Mouse (Mus musculus): ENCODE results near the gene Nsrp1.
A peak's percentile ranks its signal among the peaks of the same experiment; 100 is the strongest.
"Not testable (repeated sequence)": the region's sequence is repeated elsewhere in the genome, so short reads cannot be mapped to it uniquely, and the experiment has no call there.

The Nsrp1 gene

GRCm38 (mm10) chr11:77078273-77079134, at the start of gene Nsrp1:
Nsrp1 (minus strand) TSS chr11:77078435.
- peak; percentile 94 for DNase-seq (ENCODE audit: low spot score)

- DNase-seq (ENCODE audit: low spot score), result no peak
These were observed 32.9 kb upstream of the Nsrp1 start for GRCm38 (mm10) chr11:77111141-77111540.

DNA sequence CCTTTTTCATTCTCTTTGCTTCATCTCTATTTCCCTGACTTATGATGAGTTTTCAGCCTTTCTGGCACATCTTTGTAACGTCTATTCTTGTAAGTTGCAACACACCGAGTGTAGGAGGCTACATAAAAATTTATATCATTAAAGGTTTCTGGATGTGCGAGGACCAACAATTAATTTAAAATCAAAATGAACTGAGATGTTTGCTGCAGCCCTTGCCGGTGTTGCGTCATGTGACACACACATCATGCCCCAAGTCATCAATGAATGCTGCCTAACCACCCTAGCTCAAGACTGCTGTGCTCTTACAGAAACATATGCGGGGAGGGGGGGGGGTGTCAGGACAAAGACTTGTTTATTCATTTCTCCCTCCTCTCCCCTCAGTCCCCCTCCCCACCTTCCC, 30.2 kb upstream of the Nsrp1 start:
- no peak for DNase-seq (ENCODE audit: low spot score)

GRCm38 (mm10) chr11:77107872-77108271, 29.6 kb upstream of the Nsrp1 start:
- not testable (repeated sequence) for DNase-seq (ENCODE audit: low spot score)

DNA sequence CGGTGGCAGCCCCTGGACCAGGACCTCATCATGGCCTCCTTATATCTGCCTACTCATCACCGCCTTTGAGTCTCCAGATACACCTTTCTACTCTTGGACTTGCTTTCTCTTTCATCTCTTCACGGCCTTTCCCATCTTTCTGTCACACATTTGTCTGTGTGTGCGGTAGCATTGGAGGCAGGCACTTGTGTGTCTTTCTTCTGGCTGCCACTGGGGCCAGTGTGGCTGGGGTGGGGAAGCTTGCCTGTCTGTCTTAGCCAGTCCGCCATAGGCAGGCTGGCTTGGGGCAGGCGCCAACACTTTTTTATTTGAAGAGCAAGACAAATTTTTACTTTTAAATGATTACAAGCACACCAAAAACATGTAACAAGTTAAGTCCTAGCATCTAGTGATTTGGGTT, 28.7 kb upstream of the Nsrp1 start:
- DNase-seq (ENCODE audit: low spot score), result no peak

- DNase-seq (ENCODE audit: low spot score), result peak; percentile 90
These were observed 22.1 kb upstream of the Nsrp1 start for GRCm38 (mm10) chr11:77100137-77100937.

DNA sequence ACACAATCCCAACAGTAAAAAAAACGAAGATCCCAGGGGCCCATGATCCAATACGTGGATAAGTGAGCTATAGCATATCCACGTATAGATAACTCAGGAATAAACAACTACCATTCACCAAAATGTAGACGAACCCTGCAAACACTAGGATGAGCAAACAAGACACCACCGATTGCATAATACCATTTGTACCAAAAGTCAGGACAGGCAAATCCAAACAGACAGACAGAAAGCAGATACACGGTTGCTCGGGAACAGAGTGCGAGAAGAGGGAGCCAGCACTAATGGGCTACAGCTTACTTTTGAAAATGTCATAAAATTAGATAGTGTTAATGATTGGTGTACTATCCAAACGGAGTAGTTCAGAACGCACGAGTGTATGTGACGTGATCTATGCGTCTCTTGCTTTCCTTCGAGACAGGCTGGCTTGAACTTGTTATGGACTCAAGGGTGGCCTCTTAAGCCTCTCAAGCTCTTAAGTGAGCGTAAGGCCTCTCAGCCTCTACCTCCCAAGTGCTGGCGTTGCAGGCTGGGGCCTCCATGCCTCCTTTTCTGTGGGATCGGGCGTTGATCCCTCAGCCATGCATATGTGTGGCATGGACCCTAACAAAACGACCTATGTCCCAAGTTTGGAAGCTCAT, 20.2 kb upstream of the Nsrp1 start:
- no peak for DNase-seq (ENCODE audit: low spot score)

DNA sequence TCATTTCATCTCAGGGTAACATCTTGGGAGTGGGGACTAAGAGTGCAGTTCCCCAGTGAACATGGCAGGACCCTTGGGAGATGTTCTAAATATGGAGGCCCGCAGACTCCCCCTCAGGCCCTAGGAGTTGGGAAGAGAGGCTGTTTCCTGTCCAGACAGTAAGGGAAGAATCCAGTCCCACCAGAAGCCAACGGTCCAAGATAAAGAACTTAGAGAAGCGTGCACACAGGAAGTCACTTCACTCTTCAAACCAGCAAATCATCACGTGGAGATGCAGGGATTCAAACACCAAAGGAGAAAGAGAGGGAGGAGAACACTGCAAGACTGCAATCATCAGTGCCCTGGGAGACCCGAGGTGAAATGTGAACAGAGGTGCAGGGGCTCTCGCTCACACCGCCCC, 18.8 kb upstream of the Nsrp1 start:
- no peak for DNase-seq (ENCODE audit: low spot score)

DNA sequence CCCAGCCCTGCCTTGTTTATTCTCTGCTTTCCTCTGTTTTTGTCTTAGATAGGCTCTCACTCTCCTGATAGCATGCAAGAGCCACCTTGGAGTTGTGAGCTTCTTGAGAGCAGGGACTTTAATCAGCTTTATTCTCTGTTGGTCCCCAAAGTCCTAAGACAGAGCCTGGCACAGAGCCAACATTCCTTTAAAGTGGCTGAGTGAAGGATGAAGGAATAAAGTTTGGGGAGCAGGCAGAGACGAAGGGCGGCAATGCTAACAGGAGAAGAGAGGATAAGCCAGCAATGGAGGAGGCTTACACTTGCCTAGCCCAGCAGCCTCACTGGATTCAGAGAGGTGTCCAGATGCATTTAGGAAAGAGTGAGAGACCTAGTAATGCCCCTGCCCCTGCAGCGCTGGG, 18.3 kb upstream of the Nsrp1 start:
- no peak for DNase-seq (ENCODE audit: low spot score)

DNA sequence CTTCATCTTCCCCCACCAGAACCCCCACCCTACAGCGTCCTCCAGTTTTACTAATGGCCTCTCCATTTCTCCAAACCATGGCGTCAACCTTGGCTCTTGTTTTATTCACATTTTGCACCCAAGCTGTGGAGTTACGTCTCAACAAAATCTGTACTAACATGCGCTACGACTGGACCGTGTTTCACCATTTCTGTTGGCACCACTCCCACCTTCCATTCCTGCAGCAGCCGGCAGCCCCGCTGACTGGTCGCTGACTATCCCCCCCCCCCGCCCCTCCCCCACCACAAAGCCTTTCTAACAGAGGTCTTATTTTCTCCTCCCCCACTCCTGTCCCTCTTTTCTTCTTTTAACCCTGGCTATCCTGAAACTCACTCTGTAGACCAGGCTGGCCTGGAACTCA, 17.0 kb upstream of the Nsrp1 start:
- no peak for DNase-seq (ENCODE audit: low spot score)

- no peak for DNase-seq (ENCODE audit: low spot score)
These were observed 15.9 kb upstream of the Nsrp1 start for GRCm38 (mm10) chr11:77094136-77094535.

DNA sequence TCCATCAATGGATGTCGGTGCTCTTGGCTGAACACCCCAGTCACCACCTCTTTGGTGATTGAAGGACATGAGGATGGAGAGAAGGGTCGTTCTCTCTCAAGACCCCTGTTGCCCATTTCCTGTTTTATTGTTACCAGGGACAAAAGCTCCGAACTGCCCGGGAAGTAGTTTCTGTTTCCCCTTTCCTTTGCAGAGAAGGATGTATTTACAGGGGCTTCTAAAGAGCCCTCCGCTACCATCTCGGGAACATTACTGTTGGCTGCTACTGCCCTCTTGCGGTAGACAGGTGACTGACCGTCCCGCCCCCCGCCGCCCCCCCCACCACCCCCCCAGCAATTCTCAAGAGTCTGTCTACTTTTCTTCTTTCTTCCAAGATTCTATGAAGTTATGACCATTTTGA, 15.0 kb upstream of the Nsrp1 start:
- DNase-seq (ENCODE audit: low spot score), result peak; percentile 74

DNA sequence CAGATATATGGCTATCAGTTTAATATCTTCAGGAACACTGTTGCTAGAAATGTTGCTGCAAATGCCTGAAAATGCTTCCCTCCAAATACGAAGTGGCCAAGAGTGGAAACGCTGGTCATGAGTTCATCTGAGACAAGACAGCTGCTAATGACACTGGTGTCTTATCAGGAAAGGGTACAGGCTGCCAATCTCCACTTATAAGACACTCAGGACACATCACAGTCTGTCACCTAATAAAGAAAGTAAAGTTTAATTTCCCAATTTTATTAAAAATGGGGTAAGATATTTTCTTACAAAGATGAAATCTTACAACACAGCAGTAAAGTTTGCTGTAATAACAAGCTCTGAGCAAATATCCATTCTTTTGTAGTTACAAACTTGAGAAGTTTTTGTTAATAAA, 10.9 kb upstream of the Nsrp1 start:
- DNase-seq (ENCODE audit: low spot score), result no peak

- DNase-seq (ENCODE audit: low spot score), result no peak
These were observed 8.8 kb upstream of the Nsrp1 start for GRCm38 (mm10) chr11:77087004-77087403.

DNA sequence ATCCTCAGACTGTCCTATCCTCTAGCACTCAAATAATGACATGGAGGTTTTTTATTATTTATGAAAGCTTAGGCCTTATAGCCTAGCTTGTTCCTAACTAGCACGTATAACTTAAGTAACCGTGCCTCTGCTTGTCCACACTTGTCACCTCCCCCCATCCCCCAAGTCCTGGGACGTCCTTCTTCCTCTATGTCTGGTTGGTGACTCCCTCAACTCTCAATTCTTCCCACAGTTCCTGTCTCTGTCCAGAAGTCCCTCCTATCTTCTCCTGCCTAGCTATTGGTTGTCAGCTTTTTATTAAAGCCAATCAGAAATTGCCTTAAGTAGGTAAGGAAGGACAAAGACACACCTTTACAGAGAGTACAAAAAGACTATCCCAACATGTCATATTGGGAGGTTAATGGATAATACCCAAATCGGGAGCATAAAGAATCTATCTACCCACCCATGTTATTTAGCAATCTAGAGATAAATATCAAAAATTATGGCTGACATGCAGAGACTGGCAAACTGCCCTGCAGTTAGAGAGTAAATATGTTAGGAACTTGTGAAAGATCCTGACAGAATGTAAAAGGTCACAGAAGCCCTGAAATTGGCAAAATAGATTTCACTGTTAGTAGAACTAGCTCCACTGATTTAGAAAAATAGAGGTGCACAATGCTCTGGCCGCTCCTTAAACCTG, 5.9 kb upstream of the Nsrp1 start:
- DNase-seq (ENCODE audit: low spot score), result no peak

GRCm38 (mm10) chr11:77079361-77079760, 1.1 kb upstream of the Nsrp1 start:
- no peak for DNase-seq (ENCODE audit: low spot score)

DNA sequence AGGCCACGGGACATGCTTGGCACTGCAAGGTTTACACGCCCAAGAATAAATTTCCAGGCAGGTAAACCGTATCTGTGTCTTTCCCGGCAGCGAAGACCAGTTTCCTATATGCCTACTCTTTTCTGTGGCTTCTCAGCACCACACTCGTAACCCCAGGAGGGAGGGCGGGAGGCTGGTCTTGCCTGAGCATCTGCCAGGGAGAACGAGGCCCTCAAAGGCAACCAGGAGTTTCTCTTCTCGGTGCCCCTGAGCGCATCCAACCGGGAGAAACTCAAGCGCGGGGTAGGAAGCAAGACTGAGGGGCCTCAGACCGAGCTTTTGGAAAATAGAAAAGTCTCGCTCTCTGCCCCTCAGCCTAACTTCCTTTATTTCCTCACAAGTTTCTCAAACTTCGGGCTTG, 443 bp downstream of the Nsrp1 start:
- peak; percentile 24 for DNase-seq (ENCODE audit: low spot score)

- DNase-seq (ENCODE audit: low spot score), result not testable (repeated sequence)
These were observed 904 bp downstream of the Nsrp1 start for GRCm38 (mm10) chr11:77077331-77077730.

DNA sequence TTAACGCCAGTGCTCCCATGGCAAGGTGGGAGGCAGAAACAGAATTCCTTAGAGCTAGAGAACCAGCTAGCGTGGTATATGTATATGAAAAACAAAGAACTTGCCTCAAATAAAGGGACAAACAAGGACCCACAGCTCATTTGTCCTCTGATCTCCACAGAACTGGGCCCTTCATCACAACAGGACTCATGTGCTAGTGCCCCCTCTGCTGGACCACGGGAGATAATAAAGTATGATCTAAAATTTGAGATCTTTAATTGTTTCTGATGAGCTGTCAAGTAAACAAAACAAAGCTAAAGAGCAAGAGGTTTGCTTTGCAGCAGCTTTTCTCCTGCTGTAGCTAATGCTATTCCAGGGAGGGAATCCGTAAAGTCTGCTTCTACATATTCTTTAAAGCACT, 7.5 kb downstream of the Nsrp1 start:
- peak; percentile 45 for DNase-seq (ENCODE audit: low spot score)

DNA sequence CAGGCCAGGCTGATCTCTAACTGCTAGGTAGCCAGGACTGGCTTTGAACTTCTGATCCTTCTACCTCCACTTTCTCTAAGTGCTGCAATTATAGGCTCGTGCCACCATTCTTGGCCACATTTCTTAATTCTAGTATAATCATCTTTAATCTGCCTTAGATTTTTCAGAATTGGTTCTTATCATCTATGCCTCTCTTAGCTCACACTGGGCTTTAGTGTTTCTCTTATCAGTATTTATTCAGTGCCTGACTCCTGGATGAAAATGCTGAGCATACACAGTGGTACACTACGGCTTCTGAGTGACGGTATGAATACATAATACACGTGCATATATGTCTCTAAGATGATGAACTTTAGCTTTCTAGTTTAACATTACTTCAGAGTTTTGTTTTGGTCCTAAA, 9.4 kb downstream of the Nsrp1 start:
- no peak for DNase-seq (ENCODE audit: low spot score)

GRCm38 (mm10) chr11:77063406-77063805, 14.8 kb downstream of the Nsrp1 start:
- no peak for DNase-seq (ENCODE audit: low spot score)

GRCm38 (mm10) chr11:77061951-77062350, 16.3 kb downstream of the Nsrp1 start:
- DNase-seq (ENCODE audit: low spot score), result peak; percentile 29

Measured in retina, embryonic 14.5 days (tissue).